Mouse (Mus musculus) T-helper 1 cell (primary cell): ENCODE results near the gene Aasdh.

Experiments
- in situ Hi-C: fragments of 300-600 bp; cut with MboI, MseI; formaldehyde crosslinking; loops from one replicate; pipeline ENCODE4 v1.15.1; 2025; ENCODE audit warnings: high pct_unique_total_duplicates

The Aasdh gene

DNA sequence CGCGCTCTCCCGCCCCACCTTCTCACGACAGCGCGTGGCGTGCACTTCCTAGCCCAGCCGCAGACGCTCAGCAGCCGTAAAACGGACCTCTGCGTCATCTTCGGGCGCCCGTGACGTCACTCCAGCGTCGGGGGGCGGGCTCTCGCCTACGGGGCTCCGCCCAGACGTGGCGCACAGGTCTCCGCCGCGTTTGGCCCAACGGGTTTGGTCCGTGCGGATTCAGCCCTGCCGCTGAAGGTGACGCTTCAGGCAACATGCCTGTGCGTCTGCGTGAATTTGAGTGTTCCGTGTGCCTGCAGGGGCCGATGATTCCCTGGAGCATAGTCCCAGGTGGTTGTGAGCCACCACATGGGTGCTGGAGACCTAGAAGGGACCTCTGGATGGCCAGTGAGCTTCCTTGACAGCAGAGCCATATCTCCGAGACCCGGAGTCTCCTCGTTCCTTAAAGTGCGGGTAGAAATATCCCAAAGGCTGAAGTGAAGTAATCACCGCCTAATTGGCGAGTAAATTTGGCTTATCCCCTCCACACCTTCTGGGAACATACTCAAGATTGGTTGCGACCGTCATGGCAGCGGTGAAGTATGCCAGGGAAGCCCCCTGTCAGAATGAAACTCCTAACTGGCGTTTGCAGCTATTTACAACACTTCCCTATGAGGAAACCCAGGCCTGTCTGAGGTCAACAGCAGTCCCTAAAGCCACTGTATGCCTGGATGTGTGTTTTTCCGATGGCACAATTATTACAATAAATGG lies at the start of gene Aasdh:
Gene Aasdh (minus strand): TSS at position 110 of the 750 bp plus-strand sequence.
- in situ Hi-C loops = loop anchor here (10.0 kb wide), 1 partner anchor 49 kb away; the partner anchor contains the start of genes Paics and Ppat

DNA sequence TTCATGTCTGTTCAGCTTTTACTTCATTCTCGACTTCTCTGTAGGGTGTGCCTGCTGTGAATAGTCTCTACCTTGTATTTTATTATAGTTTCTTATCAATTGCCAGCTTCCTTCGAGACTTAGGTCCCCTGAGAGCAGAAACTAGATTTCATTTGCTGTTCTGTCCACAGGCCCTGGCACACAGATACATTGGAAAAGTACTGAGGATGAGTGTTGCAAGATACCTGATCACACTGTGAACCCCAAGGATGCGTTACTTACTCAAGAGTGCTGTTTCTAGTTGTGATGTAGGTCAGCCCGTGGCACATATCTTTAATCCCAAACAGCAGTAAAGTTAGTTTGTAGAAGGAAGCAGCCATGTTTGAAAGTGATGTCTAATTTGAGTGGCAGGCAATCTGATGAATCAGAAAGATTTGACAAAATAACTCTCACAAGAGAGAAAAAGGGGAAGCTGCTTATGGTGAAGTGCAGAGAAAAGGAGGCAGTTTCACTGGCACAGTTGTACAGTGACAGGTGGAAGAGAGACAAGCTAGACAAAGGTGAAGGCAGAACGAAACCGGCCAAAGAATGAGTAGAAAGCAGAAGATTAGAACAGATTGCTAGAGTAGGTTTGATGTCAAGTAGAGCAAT lies 49.1 kb upstream of the Aasdh start:
- in situ Hi-C loops = loop anchor here (10.0 kb wide), 1 partner anchor 50 kb away; the partner anchor contains the start of gene Aasdh

DNA sequence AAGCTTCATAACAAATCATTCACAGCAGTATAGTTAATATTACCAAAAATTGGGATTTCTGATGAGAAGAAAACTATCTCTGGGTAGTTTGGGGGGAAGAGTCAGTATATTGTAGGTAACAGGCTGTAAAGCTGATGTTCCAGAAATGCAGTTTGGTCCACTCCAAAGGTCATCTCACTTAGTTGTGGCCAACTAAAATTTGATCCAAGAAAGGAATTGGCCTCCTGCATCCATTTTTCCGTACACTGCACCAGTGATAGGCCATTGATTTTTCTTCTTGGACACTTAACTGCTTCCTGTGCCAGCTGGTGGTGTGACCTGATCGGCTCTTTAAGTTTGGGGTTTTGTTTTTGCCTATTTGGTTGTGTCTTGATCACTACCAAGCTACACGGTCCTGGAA lies 48.5 kb upstream of the Aasdh start:
- in situ Hi-C loops = loop anchor here (10.0 kb wide), 1 partner anchor 49 kb away; the partner anchor contains the start of gene Aasdh

DNA sequence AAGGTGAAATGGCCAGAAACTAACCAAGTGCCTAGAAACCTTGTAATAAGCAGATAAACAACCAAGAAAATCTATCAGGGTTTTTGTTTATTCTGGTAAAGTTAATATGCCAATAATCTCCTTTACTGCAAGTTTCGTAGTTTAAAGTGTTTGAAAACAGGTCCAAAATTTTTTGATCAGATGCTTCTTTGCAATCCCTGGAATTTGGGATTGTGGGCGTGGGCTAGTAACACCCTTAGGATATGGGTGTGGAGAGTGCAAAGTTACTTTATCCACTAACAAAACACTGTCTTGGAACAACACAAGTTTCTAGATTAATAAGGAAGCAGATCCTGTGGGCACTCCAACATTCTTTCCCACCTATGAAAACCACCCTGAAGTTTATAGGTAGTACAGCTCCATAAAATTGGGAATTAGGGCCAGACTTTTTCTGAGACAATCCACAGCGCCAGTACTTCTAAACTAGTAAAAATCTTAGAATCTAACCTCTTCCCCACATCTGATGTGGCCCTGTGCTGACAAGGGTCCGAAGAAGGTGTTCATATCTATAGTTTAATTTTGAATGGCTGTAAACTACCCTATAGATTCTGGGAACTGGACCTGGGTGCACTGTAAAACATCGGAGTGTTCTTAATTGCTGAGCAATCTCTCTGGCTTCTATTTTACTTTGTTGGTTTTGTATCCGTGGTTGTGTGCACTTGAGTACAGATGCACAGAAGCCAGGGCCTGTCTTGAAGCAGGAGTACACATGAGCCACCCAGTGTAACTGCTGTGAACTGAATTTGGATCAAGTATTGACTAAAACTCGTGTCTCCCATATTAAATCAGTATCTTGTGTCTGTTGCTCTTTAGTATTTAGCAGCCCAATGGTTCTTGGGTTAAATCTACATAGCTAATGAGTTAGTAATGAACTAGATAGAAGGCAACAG lies 47.1 kb upstream of the Aasdh start:
- in situ Hi-C loops = loop anchor here (10.0 kb wide), 1 partner anchor 48 kb away; the partner anchor contains the start of gene Aasdh

DNA sequence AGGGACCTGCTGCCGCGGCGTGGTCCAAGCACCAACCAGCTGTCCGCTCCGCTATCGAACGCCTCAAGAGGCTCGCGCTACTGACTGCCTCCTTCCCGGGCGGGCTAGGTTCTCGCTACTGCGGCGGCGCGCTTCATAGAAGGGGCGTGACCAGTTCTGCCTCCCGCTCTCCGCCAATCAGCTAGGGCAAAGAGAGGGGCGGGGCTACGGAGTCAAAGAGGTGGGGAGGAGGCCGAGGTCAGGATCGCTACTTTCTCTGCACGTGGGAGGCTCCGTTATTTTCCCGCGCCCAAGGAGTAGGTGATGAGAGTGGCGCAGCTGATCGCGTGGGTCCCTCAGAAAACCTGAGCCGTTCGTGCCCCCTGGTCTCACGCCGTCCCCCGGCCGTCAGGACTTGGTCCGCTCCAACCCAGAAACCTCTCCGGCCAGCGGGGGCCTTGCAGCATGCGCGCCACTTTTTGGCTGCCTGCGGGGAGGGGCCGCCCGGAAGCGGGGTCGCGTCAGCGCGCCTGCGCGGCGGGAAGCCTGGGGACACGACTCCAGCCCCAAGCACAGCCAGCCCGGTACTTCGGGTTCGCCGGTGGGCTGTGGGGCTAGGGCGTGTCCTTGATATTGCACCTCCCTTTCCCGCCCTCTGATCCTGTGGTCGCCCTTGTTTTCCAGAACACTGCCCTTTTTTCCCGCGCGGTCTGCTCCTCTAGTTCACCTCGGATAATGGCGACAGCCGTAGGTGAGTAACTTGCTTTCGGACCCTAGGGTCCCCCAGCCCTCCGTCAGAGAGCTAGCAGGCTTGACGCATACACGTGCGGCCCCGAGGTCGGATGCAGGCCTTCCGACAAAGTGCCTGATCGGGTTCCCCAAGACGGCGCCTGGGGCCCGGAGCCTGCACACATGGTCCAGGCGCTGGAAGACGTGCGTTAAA lies 46.1 kb upstream of the Aasdh start, which contains the start of the genes Paics and Ppat:
Gene Paics (plus strand): TSS at position 202 of the 922 bp plus-strand sequence.
Gene Ppat (minus strand): TSS at position 473 of the 922 bp plus-strand sequence.
- in situ Hi-C loops = loop anchor here (10.0 kb wide), 1 partner anchor 47 kb away; the partner anchor contains the start of gene Aasdh

DNA sequence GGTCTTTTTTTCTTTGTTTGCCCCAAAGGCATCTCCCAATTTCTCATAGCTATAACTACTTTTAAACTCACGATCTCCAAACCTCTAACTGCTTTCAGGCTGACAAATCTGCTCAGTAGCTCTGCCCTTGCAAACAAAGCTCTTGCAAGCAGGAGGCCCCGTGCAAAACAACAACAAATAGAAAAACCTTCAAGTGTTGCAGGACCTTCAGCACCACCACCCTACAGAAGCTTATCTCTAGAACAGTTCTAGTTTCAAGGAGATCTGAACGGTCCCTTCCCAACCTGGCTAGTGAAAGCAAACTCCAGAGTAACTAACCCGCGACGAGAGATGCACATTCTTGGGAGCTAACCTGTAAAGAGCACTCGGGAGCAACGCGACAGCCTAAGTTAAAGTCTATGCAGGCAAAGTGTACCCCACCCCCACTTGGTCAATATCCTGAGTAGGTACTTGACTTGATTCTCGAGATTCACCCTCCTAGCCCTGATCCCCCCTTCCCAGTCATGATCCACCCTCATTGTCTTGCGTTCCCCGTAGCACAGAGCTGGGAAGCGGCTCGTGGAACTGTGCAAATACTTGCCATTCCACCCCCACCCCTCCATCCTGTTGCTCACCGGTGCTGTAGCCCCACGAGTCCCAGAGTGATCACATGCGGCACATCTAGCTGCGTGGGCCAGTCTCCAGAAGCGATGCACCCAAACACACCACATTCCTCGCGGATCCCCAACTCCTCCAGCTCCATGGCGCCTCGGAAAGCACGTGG lies 45.2 kb upstream of the Aasdh start:
- in situ Hi-C loops = loop anchor here (10.0 kb wide), 1 partner anchor 46 kb away; the partner anchor contains the start of gene Aasdh

DNA sequence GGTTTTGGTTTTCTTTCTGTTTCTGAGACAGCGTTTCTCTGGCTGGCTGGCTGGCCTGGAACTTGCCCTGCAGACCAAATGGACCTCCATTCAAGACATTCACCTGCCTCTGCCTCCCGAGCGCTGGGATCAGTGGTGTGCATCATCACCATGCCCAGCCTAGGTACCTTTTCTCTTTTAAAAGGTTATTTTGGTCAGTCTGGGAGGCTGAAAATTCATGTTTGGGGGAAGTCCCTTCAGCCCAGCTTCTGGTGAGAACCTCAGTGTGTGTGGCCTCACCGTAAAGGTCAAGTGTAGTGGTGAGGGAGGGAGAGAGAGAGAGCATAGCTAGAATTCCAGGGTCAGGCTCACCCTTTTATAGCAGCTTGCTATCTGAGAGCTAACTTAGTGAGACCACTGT lies 42.4 kb upstream of the Aasdh start:
- in situ Hi-C loops = no loop called here

DNA sequence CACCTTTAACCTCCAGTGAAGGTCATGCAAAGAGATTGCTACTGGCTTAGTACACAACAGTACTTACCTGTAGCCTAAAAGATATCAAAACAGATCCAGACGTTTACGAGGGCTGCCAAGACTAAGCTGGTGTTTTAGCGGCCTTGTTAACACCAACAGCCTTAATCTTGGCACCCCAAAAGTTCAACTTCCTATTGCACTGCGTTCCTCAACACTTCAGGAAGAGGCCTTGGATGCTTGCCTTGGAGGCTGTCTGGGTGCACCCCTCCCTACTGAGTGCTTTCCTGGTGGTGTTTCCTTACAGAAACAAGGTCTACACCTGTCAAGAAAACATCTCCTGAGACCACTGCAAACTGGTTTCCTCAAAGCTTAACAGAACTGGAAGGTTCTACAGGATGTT lies 41.8 kb upstream of the Aasdh start:
- in situ Hi-C loops = no loop called here

DNA sequence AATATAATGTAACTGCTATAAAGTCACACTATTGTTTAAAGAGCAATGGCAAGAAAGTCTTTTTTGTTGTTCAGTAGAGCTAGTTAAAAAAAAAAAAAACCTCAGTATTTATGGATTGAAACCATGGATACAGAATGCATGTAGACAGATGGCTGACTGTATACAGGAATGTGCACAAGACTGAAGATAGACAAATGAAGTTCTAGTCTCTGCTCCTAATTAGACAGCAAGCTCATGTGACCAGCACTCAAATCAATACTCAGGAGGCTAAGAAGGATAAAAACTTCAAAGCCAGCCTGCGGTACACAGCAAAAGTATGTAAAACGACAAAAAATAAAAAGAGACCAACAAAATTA lies 40.3 kb upstream of the Aasdh start:
- in situ Hi-C loops = no loop called here

DNA sequence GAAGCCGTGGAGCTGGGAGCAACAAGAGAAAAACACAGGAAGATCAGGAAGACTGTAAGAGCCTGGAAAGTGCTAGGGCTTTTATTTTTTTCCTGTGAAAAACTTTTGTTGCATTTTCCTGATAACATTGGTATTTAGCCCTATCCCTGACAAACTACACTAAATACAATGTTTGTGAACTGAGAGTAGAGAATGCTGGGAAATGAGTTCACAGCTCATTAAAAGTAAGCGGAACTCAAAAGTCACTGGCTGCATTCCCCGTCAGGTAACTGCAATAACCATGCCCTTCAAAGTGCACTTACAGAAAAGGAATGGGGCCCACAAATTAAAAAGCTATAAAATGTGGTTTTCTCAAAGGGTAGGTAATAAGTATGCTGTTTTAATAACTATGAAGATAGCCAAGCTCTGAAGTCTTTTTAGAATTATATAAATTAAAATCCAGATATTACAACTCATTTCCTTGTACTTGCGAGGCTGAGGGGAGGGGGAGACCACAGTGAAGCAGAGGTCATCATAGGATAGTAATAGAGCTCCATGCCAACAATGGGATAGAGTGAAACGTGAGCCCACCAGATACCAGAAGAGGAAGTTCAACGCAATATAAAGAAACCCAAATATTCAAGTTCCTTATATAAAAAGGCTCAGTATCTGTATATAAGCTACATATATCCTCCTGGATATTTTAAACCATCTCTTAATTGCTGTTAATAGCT lies 39.8 kb upstream of the Aasdh start:
- in situ Hi-C loops = no loop called here

DNA sequence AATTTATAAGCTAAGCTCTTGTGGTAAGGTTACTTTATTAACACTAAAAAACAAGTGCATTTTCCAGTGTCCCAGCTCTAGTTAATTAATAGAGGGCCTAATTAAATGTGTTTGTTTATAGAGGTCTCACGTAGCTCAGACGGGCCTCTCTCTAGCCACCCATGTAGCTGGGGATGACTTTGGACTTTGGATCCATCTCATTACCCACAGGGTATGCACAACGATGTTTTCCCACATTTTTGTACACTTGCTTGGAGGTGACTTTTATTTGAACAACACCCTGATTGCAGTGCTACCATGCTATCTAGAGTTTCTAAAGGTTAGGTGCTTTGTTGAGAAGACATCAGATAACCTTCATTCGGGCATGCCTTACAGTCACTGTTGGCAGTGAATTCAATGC lies 37.2 kb upstream of the Aasdh start:
- in situ Hi-C loops = no loop called here

DNA sequence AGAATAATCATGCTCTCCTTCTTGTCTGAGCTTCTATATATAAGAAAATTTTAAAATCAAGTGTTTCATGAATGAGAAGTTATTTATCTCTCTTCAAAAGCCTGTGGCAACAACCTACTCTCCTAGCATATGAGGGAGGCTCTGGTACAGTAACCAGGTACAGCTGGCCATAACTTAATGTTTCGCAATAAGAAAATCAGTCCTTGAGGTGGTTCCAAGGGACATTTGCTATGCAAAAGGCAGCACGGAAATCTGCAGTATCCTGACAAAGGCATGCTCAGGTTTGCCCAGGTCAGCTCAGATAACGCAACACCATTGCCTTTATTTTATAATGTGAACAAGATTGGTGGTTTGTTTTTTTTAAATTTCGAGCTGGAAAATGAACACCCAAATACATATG lies 36.7 kb upstream of the Aasdh start:
- in situ Hi-C loops = no loop called here

DNA sequence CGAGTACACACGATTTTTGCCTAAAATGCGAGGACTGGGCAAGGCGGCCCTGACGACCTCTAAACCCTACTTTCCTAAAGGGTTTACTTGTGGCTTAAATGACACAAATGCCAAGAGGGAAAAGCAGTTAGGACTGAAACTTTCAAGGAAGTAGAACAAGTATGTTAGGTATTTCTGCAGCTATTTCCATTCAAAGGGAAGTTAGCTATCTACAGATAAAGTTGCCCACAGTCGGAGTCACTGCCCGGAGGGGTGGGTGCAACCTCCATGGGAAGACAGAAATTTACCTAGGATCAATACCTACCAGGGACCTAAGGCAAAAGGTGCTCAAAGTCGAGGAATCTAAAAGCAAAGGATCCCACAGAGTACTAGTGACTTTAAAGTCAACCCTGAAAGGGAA lies 34.4 kb upstream of the Aasdh start:
- in situ Hi-C loops = no loop called here

DNA sequence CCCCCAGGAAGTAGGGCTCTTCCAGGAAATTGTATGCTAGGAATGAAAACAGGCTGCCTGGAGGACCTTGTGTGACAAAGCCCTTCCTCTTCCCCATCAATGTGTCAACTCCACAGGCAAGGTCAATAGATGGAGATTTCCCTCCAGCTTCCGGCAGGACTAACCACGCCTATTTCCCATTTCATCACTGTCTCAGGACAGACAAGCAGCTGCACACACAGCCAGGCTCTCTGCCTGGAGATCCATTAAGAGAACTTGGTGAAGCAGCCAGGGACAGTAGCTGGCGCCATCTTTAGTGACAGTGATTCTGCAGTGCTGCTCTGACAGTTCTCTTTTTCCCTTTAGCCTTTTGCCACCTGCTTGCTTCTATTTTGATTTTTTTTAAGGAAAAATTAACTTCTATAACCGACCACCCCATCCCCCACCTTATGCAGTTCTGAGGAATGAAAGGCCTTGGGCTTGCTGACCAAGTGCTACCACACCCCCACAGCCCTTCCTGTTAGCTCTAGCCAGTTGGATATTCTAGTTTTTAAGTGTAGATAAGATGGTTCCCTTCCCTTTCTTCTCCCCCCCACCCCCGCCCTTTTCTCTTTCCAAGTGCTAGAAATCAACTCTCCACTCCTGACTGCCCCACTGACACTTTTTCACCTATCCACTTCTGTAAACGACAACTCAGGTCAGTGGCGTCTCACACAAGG lies 24.0 kb upstream of the Aasdh start:
- in situ Hi-C loops = no loop called here

DNA sequence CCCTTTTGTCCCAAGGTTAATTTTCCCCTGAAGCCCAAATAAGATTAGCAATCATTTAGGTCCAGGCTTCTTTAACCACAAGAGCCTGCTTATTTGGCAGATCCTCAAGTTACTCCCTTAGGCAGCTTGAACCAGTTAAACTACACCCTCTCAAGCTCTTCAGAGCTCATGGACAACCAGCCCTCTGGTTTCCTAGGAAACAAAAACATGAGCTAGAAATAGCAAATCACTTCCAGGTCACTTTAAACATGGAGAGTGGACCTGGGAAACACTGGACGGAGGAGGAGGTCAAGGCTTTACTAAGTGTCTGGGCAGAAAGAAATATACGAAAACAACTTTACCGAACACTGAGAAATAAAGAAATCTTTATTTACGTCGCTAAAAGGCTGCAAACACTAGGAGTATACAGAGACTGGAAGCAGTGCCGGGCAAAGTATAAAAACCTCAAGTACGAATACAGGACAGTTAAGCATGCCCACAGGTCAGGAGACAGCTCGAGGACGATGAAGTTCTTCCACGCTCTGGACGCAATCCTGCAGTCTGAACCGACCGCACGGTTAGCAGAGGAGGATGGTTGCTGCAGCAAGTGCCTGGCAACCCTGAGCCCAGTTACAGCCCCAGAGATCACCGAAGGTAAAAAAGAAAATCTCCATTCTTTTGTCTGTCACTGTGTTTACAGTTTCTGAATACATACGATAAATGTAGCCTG lies 23.0 kb upstream of the Aasdh start:
- in situ Hi-C loops = no loop called here

DNA sequence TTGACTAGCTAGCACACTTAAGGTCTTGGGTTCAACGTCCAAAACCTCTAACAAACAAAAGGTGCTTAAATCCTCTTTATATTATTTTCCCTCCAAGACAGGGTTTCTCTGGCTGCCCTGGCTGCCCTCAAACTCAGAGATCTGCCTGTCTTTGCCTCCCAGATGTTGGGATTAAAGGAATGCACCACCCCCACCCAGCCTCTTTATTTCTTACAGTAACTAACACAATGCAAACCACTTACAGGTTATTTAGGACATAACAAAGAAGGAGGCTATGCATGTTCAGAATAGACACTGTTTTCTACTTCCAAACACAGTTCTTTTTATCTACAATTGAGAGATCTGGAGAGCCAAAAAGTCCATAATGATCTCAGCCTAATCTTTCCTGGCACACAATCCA lies 19.0 kb upstream of the Aasdh start:
- in situ Hi-C loops = loop anchor here (5.0 kb wide), 1 partner anchor 33 kb away; no protein-coding TSS in a partner anchor

DNA sequence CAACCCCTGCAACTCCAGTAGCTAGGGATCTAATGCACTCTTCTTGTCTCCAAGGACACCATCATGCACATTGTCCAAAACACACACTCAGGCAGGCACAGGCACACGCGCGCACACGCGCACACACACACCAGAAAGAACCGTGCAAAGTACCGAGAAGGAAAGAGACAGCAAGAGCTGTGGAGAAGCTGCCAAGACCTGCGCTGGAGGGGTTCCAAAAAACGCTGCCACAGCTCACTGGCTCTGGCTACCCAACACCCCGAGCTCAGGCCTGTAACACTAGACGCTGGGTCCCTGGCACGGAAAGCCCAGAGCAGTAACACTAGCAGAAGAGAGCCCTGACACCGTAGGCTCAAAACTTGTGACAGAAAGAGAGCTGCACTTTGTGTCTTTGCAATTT lies 18.1 kb upstream of the Aasdh start:
- in situ Hi-C loops = loop anchor here (5.0 kb wide), 1 partner anchor 34 kb away; no protein-coding TSS in a partner anchor

DNA sequence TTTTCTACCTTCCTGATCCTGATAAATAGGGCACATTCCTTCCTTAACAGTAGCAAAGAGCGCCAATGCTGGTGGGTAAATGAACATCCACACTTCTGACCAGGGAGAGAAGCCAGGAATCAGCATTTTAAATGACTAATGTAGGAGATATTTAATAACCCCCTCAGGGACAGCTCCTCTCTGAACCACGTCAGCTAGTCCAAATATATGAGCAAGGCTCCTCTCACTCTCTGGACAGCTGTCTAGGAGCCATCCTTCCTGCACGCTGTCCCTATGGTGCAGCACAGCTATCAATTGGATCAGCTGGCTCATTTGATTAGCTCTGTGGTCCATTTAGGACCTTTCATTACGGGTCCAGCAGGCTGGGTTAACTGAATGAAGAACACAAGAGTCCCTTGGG lies 17.5 kb upstream of the Aasdh start:
- in situ Hi-C loops = loop anchor here (5.0 kb wide), 1 partner anchor 34 kb away; no protein-coding TSS in a partner anchor
